Mouse (Mus musculus) embryo, embryonic 11.5 days (tissue): ENCODE measurements around the gene Clstn2.

Experiments
- DNase-seq: peaks from one replicate; pipeline ENCODE4 v3.0.0-alpha.2; 2012; ENCODE audit warnings: low read depth, low spot score

The Clstn2 gene

DNA sequence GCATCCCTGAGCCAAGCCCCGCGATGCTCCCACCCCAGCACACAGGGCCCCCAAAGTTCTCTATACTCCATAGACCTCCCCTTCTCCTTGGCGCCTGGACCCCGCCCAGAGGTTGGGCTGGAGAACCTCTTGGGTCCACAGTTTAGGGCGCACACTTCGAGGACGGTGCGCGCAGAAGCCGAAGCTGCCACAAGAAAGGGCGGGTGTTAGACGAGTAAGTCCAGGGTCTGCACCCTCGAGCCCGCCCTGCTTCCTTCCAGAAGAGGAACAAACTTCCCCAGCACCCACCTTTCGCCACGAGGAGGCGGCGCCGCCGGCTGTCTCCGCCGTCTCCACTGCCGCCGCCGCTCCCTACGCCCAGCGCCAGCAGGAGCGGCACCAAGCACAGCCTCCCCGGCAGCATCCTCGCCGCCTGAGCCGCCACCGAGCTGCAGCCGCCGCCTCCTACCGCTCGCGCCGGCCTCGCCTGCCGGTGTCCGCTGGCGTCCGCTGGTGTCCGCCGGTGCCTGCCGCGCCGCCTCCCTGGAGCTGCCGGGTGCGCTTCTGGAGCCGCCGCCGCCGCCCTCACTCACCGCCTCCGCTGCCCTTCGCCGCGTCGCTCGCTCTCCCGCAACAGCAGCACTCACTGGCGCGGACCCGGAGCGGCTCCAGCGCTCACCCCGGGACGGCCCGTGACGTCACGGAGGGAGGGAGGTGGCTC, at the start of gene Clstn2:
Gene Clstn2, minus strand, starts transcription at position 609 of the 700 bp plus-strand sequence.
- peak; percentile 71 for DNase-seq

DNA sequence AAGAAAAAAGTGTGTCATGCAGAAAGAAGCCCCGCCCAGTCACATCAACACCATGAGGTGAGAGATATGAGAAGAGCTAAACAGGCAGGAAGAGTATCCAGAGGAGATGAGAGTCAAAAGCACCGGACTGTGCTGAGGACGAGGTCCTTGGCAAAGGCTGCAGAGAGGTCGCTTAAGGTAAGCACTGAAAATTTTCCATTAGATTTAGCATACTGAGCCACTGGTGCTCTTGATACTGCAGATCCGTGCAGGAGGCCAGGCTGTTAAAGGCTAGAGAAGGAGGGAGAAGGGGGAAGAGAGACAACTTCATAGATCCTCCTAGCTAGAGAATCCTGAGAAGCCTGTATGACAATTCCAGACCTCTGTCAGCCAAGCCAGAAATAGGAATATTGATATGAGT, 34.8 kb upstream of the Clstn2 start:
- DNase-seq = no peak

- no peak for DNase-seq
These were observed 28.7 kb upstream of the Clstn2 start for GRCm38 (mm10) chr9:98061646-98062045.

GRCm38 (mm10) chr9:98057291-98057690, 24.3 kb upstream of the Clstn2 start:
- no peak for DNase-seq

DNA sequence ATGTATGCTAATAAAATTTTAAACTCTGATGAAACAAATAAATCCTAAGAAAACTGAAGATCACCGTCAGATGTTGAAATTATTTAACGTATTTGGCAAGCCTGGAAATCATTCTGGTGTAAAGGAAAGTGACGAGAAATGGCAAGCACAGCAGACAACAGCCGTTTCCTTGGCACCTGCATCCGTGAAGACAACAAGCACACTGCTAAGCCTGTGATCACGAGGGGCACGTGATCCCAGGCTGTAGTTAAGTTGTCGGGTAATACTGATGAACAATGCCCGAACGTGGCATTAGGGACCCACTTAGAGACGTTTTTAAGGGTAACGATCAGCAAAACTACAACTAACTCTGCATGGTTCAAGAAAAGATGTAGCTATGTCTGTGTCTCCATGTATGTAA, 18.4 kb upstream of the Clstn2 start:
- no peak for DNase-seq

GRCm38 (mm10) chr9:98033273-98033855, 383 bp upstream of the Clstn2 start:
- DNase-seq = no peak

DNA sequence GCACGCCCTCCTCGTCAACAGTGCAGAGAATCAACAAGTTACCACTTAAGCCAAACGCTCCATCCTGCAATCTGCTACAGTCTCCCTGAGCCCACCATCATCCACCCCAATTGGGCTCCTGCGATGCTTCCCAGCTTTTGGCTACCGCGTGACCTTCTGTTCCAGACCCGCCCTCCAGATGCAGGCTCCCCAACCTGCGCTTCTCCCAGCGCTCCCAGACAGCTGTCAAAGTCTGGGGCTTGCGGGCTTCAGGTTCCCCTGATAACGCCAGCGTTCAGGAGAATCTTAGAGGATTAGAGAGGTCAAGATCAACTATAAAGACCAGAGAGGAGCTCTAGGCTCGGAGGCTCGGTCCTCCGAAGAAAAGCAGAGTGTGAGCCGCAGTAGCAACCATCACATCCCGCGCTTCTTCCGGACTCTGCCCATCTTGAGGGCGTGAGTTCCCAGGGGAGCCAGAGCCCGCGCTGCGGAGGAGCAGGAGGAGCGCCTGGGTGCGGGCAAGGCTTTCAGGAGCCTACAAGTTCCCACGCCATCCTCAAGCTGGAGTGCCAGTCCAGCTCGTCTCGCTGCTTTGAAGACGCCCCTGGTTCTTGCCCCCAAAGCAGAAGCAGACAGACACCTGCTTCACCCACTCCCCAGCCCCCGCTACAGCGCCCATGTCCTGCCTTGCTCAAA, 946 bp downstream of the Clstn2 start:
- DNase-seq = no peak

GRCm38 (mm10) chr9:98030715-98031114, 2.3 kb downstream of the Clstn2 start:
- no peak for DNase-seq

DNA sequence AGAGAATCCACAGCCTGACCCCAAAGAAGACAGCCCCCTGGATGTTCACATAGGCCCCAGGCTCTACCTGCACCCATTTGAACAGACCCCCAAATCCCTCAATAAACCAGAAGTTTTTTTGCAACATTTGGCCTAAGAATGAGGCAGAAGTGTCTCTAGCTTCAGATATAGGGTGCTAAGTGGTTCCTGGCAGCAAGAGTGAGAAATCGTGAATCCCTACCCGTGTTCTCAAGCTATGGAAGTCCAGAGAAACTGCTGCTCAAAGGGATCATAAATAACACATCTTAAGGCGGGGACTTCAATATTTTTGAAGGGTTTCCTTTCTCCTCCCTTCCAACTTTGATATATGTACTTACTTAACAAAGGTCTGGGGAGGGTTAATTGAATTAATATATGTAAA, 7.4 kb downstream of the Clstn2 start:
- no peak for DNase-seq

DNA sequence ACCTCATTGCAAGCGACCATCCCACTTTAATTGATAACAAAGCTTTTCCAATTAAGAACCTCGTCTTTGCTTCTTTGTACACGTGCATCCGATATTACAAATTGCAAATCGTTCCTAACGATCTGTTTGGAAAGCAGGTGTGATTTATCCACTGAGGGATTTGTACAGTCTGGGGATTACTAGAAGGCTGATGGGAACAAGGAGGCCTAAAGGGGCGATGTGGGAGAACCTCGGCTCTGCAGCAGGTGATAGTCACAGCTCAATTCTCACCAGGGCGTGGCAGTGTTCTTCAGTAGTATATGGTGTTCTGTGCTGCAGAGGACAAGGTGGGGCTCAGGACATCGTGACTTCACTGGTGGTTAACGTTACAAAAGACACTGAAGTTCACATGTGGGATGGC, 9.9 kb downstream of the Clstn2 start:
- no peak for DNase-seq

GRCm38 (mm10) chr9:98019876-98020275, 13.1 kb downstream of the Clstn2 start:
- no peak for DNase-seq

- no peak for DNase-seq
These were observed 14.3 kb downstream of the Clstn2 start for GRCm38 (mm10) chr9:98018687-98019086.

DNA sequence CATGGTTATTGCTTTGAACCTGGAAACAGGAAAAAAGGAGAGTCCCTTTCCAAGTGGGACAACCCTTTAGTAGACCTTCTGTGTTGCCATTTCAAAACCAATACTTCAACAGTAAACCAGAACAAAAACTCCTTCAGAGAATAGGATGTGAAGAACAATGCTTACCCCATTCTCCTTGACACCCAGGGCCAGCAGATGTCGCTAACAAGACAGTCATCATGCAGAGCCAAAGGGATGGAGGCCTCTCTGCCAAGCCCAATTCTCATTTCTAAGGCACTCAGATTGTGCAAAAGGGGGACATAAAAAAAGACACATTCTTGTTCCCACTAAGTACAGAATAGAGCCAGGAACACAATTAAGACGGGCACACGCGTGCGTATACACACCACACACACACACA, 16.4 kb downstream of the Clstn2 start:
- DNase-seq = no peak

DNA sequence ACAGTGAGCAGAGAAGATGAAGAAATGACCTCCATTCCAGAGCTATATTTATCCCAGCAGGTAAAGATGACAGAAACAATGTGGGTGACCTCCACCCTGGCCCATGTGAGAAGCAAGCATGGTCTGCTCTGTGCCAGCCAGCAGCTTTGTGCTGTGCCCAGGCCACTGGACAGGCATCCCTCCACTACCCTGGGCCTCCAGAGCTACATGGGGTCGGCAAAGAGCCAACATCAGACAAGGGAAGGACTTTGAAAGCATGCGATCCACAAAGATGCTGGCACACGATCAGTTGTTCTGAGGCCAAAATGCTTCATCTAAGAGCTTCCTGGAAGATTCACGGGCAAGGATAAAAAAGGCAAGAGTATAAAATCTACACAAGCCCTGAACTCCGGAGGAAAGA, 36.6 kb downstream of the Clstn2 start:
- DNase-seq = no peak

- no peak for DNase-seq
These were observed 37.3 kb downstream of the Clstn2 start for GRCm38 (mm10) chr9:97995723-97996122.

GRCm38 (mm10) chr9:97992131-97992530, 40.9 kb downstream of the Clstn2 start:
- no peak for DNase-seq

GRCm38 (mm10) chr9:97977339-97977738, 55.6 kb downstream of the Clstn2 start:
- DNase-seq = no peak

DNA sequence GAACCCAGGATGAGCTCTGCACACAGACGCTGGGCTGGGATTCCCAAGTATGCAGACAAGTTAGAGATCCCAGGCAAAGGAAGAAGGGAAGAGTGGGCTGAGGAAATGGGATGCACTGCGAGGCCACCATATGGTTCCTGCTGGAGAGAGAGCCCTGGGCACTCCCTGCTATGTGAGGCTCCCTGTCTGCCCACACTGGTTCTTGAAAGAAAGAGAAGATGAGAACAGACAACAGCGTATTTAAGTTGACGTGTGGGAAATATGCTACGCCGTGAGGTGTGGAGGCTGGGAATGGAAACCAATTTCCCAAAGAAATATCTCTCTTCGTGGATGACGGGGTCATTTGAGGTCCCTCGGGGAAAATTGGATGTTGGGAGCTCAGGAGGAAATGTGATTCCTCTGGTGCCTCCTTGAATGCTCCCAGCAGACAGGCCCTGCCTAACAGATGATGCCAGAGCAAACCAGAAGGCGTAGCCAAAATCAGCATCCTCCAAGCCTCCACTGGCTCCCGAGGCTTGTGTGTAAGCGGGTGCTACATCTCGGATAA, 58.1 kb downstream of the Clstn2 start:
- DNase-seq = no peak

- DNase-seq = no peak
These were observed 66.3 kb downstream of the Clstn2 start for GRCm38 (mm10) chr9:97966691-97967090.

DNA sequence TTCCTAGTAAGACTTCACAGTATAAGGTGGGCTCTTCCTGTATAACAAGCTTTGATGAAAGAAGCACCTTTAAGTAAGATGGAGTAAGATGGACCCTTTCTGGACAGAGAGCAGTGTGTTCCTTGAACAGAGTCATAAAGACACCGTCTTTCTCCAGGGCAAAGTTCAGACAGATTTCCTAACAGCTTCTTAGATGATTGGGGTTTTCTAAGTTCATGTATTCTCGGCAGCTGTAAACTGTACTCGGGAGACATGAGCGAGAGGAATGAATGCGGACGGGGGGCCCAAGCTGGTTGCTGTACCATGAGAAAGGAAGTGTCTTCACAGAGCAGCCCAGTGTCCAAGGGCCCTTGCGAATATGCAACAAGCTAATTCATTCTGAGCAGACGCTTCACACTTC, 75.5 kb downstream of the Clstn2 start:
- no peak for DNase-seq

- DNase-seq = no peak
These were observed 76.4 kb downstream of the Clstn2 start for GRCm38 (mm10) chr9:97956407-97957106.

DNA sequence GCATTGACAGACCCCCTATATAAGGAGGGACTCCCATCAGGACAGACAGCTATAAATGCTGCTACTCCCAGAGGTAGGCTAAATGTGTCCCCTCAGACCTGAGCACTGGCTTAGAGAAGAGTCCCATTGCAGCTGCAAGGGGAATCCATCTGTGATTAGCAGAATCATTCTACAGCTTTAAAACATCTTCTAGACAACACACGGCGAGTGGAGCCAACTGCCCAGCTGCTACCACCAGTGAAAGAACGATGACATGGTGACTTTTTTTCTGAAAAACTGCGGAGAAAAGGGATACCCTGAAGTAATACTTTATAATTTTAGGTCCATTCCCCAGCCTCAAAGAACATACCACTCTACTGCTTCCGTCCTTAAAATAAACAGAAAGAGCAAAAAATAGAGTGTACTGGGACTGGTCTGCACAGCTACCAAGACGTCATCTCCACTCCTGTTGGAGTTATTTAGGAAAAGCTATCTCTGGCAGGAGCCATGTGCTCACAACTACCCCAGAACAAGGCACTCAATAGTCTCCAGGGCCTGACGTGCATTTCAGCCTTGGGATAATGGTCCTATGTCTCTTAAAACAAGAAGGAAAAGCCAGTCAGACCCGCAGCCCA, 79.1 kb downstream of the Clstn2 start:
- no peak for DNase-seq
